Mouse (Mus musculus) forebrain, embryonic 10.5 days (tissue): ENCODE measurements at regions not wholly inside any gene's neighbourhood (a gene's known extent, or its start where the extent isn't known, plus 50 kb on each side); places are given as distances from the start of the nearest gene placed in this dataset.
"Not testable (repeated sequence)": the region's sequence is repeated elsewhere in the genome, so short reads cannot be mapped to it uniquely, and the experiment has no call there.

Experiments
- DNase-seq: peaks from one replicate; pipeline ENCODE4 v3.0.0-alpha.2; 2017; ENCODE audit warnings: low spot score; ENCODE audit errors: extremely low spot score
- H3K27ac ChIP-seq: fragments of 300-500 bp; sonication (generic); 2 replicates; pipeline ENCODE4 v1.5.1; 2016; ENCODE audit warnings: mild to moderate bottlenecking
- H3K27me3 ChIP-seq: fragments of 300-500 bp; sonication (generic); 2 replicates; pipeline ENCODE4 v1.6.1; 2016; ENCODE audit warnings: mild to moderate bottlenecking; ENCODE audit not compliant: poor library complexity, severe bottlenecking
- H3K36me3 ChIP-seq: fragments of 300-500 bp; sonication (generic); replicated peaks from 2 replicates; pipeline ENCODE4 v1.6.1; 2016; ENCODE audit warnings: mild to moderate bottlenecking, moderate library complexity
- H3K4me1 ChIP-seq: fragments of 300-500 bp; sonication (generic); 2 replicates; pipeline ENCODE4 v1.6.1; 2016
- H3K4me3 ChIP-seq: fragments of 300-500 bp; sonication (generic); 2 replicates; pipeline ENCODE4 v1.5.1; 2016; ENCODE audit warnings: mild to moderate bottlenecking, moderate library complexity
- H3K9me3 ChIP-seq: fragments of 300-500 bp; sonication (generic); 2 replicates; pipeline ENCODE4 v1.6.1; 2016; ENCODE audit warnings: mild to moderate bottlenecking, moderate library complexity
- WGBS: fragments of 180-500 bp; shearing (Covaris S2); methylation state at CpG from one replicate; pipeline ENCODE4 v1.1.7; 2016; 5-methylcytosine and 5-hydroxymethylcytosine counted together

- no peak for DNase-seq
- H3K9me3 ChIP-seq: no peaks in the 10 kb centered on the region; the same call in 1 of the 2 replicates
- no peaks in the 10 kb centered on the region for H3K4me1 ChIP-seq
- no peak overlapping the region for H3K4me3 ChIP-seq
- H3K36me3 ChIP-seq: no peaks in the 10 kb centered on the region
- 92% methylated on average over 6 of the region's 6 CpGs for WGBS
- H3K27ac ChIP-seq: no peak overlapping the region
- H3K27me3 ChIP-seq: no peaks in the 10 kb centered on the region
These were observed 268.5 kb upstream of the Gm6793 start for GRCm38 (mm10) chr8:112283316-112283715.

GRCm38 (mm10) chr8:112269598-112269997 lies 254.8 kb upstream of the Gm6793 start:
- no peaks in the 10 kb centered on the region for H3K9me3 ChIP-seq
- H3K4me1 ChIP-seq: peaks cover 19% of the 10 kb centered on the region
- WGBS: 40% methylated on average over 5 of the region's 5 CpGs
- H3K36me3 ChIP-seq: no peaks in the 10 kb centered on the region
- DNase-seq: peak; percentile 17
- peak overlapping the region; percentile 23; the same call in 1 of the 2 replicates for H3K4me3 ChIP-seq
- H3K27me3 ChIP-seq: no peaks in the 10 kb centered on the region
- H3K27ac ChIP-seq: peak overlapping the region; percentile 81

- Histone ChIP-seq H3K4me3 (peak overlapping the region; percentile 23; the same call in 1 of the 2 replicates), H3K9me3 (no peaks in the 10 kb centered on the region), H3K4me1 (peaks cover 19% of the 10 kb centered on the region), H3K36me3 (no peaks in the 10 kb centered on the region), H3K27ac (peak overlapping the region; percentile 81), H3K27me3 (no peaks in the 10 kb centered on the region)
- 38% methylated on average over 8 of the region's 8 CpGs for WGBS
- DNase-seq: peak; percentile 23
These were observed 254.4 kb upstream of the Gm6793 start for GRCm38 (mm10) chr8:112269214-112269566.

- Histone ChIP-seq H3K9me3 (no peaks in the 10 kb centered on the region), H3K4me3 (peak overlapping the region; percentile 23; the same call in 1 of the 2 replicates), H3K27ac (peak overlapping the region; percentile 81), H3K4me1 (peaks cover 19% of the 10 kb centered on the region), H3K36me3 (no peaks in the 10 kb centered on the region), H3K27me3 (no peaks in the 10 kb centered on the region)
- DNase-seq: peak; percentile 16
- 40% methylated on average over 9 of the region's 9 CpGs for WGBS
These were observed 253.8 kb upstream of the Gm6793 start for GRCm38 (mm10) chr8:112268544-112269213.

GRCm38 (mm10) chr8:112257922-112258475 lies 243.2 kb upstream of the Gm6793 start:
- Histone ChIP-seq H3K27ac (peak overlapping the region; percentile 49; the same call in 1 of the 2 replicates), H3K4me3 (peak overlapping the region; percentile 42), H3K27me3 (no peaks in the 10 kb centered on the region), H3K9me3 (no peaks in the 10 kb centered on the region), H3K36me3 (no peaks in the 10 kb centered on the region), H3K4me1 (peaks cover 17% of the 10 kb centered on the region)
- 36% methylated on average over 13 of the region's 13 CpGs for WGBS
- peak; percentile 16 for DNase-seq

- Histone ChIP-seq H3K9me3 (no peaks in the 10 kb centered on the region), H3K36me3 (no peaks in the 10 kb centered on the region), H3K27me3 (no peaks in the 10 kb centered on the region), H3K4me1 (peaks cover 17% of the 10 kb centered on the region), H3K4me3 (peak overlapping the region; percentile 42), H3K27ac (peak overlapping the region; percentile 49; the same call in 1 of the 2 replicates)
- DNase-seq: peak; percentile 19
- WGBS: 7% methylated on average over 18 of the region's 18 CpGs
These were observed 242.6 kb upstream of the Gm6793 start for GRCm38 (mm10) chr8:112257311-112257894.

- H3K27ac ChIP-seq, DNase-seq, H3K36me3 ChIP-seq, H3K4me3 ChIP-seq, H3K4me1 ChIP-seq, H3K27me3 ChIP-seq, H3K9me3 ChIP-seq: not testable (repeated sequence)
- 94% methylated on average over 2 of the region's 2 CpGs for WGBS
These were observed 231.8 kb upstream of the Gm6793 start for GRCm38 (mm10) chr8:112246629-112247028.

- no peaks in the 10 kb centered on the region for H3K9me3 ChIP-seq
- 89% methylated on average over 9 of the region's 9 CpGs for WGBS
These were observed 223.8 kb upstream of the Gm6793 start for GRCm38 (mm10) chr8:112238681-112239080.

GRCm38 (mm10) chr8:112236751-112237150 lies 221.9 kb upstream of the Gm6793 start:
- not testable (repeated sequence) for H3K27me3 ChIP-seq
- 94% methylated on average over 19 of the region's 19 CpGs for WGBS

More at GRCm38 (mm10) chr8:112238681-112239080, 223.8 kb upstream of the Gm6793 start:
- no peaks in the 10 kb centered on the region for H3K4me1 ChIP-seq
- DNase-seq: no peak
- no peak overlapping the region for H3K27ac ChIP-seq
- H3K27me3 ChIP-seq: no peaks in the 10 kb centered on the region
- no peak overlapping the region for H3K4me3 ChIP-seq
- H3K36me3 ChIP-seq: no peaks in the 10 kb centered on the region

GRCm38 (mm10) chr8:112219656-112220055 lies 204.8 kb upstream of the Gm6793 start:
- H3K27ac ChIP-seq: no peak overlapping the region
- no peaks in the 10 kb centered on the region for H3K36me3 ChIP-seq
- no peak overlapping the region for H3K4me3 ChIP-seq
- H3K4me1 ChIP-seq: no peaks in the 10 kb centered on the region
- no peaks in the 10 kb centered on the region for H3K9me3 ChIP-seq
- no peak for DNase-seq
- H3K27me3 ChIP-seq: no peaks in the 10 kb centered on the region
- 85% methylated on average over 6 of the region's 6 CpGs for WGBS

More at GRCm38 (mm10) chr8:112236751-112237150, 221.9 kb upstream of the Gm6793 start:
- not testable (repeated sequence) for H3K4me3 ChIP-seq, H3K4me1 ChIP-seq, H3K36me3 ChIP-seq, H3K27ac ChIP-seq, DNase-seq, H3K9me3 ChIP-seq

GRCm38 (mm10) chr8:112212170-112212569 lies 197.3 kb upstream of the Gm6793 start:
- Histone ChIP-seq H3K9me3 (no peaks in the 10 kb centered on the region), H3K27ac (no peak overlapping the region), H3K27me3 (no peaks in the 10 kb centered on the region), H3K4me1 (no peaks in the 10 kb centered on the region), H3K36me3 (no peaks in the 10 kb centered on the region), H3K4me3 (no peak overlapping the region)
- no peak for DNase-seq
- WGBS: 91% methylated on average over 5 of the region's 5 CpGs

GRCm38 (mm10) chr8:112196423-112196822 lies 181.6 kb upstream of the Gm6793 start:
- H3K36me3 ChIP-seq: no peaks in the 10 kb centered on the region
- DNase-seq: no peak
- no peaks in the 10 kb centered on the region for H3K9me3 ChIP-seq
- H3K4me3 ChIP-seq: no peak overlapping the region
- WGBS: 44% methylated on average over 1 of the region's 1 CpGs
- peaks cover 6% of the 10 kb centered on the region; the same call in 1 of the 2 replicates for H3K4me1 ChIP-seq
- H3K27me3 ChIP-seq: no peaks in the 10 kb centered on the region
- no peak overlapping the region for H3K27ac ChIP-seq

GRCm38 (mm10) chr8:112195880-112196279 lies 181.0 kb upstream of the Gm6793 start:
- Histone ChIP-seq H3K4me1 (peaks cover 6% of the 10 kb centered on the region; the same call in 1 of the 2 replicates), H3K4me3 (no peak overlapping the region), H3K9me3 (no peaks in the 10 kb centered on the region), H3K27me3 (no peaks in the 10 kb centered on the region), H3K36me3 (no peaks in the 10 kb centered on the region), H3K27ac (no peak overlapping the region)
- no peak for DNase-seq
- 83% methylated on average over 2 of the region's 2 CpGs for WGBS
